Mouse (Mus musculus): ENCODE results near the gene Zfp536. TPM values are rescaled to one million over a fixed set of nuclear protein-coding genes. Genes with fewer than 3 reads are reported as not detected.

Zfp536 gene
- total RNA-seq, 2 experiments from 2014 or later: 40.5 to 48.3 TPM

Other genes with a start within 250 kb of the Zfp536 start
- 10 to 100 TPM; 38.2 to 42.4 TPM for gene Uri1, start 249.9 kb upstream of the Zfp536 start, total RNA-seq (2021)